Comparison of ENCODE assay signal across 17 mouse cellular contexts in genomic region chr11:36454076-36454475, GRCm38 (mm10).
"Had no signal": no experiment of that assay in that cellular context is flagged by ENCODE, and none has a peak within 500 bp of the region (broad histone marks: within the 10 kb centered on the region; RNA-seq: fewer than 3 reads in every experiment).

No protein-coding gene starts in this region.

- H3K27ac ChIP-seq: intestine, embryonic 15.5 days; left cerebral cortex, adult 2 months; liver, embryonic 15.5 days; macrophage; neural tube, embryonic 12.5 days; neural tube, embryonic 15.5 days had no signal

- H3K4me1 ChIP-seq: intestine, embryonic 15.5 days; liver, embryonic 15.5 days had no signal

- H3K4me2 ChIP-seq: intestine, embryonic 15.5 days; liver, embryonic 11.5 days; liver, embryonic 15.5 days; neural tube, embryonic 12.5 days; neural tube, embryonic 15.5 days had no signal

- DNase-seq: kidney, adult 11 months; kidney, adult 9 months; kidney, postnatal 14 days; kidney, postnatal 4 days; layer of hippocampus, adult 9-11 months; layer of hippocampus, postnatal 36 days; lung, adult 2 months; lung, postnatal 14 days; thymus, adult 18-20 months; thymus, postnatal 36 days had no signal

- H3K9ac ChIP-seq: intestine, embryonic 15.5 days; liver, embryonic 15.5 days; neural tube, embryonic 12.5 days; neural tube, embryonic 15.5 days had no signal

- ATAC-seq: intestine, embryonic 15.5 days had no signal

- H3K27me3 ChIP-seq: intestine, embryonic 15.5 days; liver, embryonic 15.5 days; neural tube, embryonic 12.5 days; neural tube, embryonic 15.5 days had no signal

- H3K4me3 ChIP-seq: intestine, embryonic 15.5 days; left cerebral cortex, adult 2 months; liver, embryonic 15.5 days; neural tube, embryonic 12.5 days; neural tube, embryonic 15.5 days had no signal

- H3K9me3 ChIP-seq: intestine, embryonic 15.5 days; liver, embryonic 15.5 days; neural tube, embryonic 12.5 days; neural tube, embryonic 15.5 days had no signal

- H3K36me3 ChIP-seq: intestine, embryonic 15.5 days; liver, embryonic 15.5 days; neural tube, embryonic 12.5 days; neural tube, embryonic 15.5 days had no signal
